In the genomic region with DNA sequence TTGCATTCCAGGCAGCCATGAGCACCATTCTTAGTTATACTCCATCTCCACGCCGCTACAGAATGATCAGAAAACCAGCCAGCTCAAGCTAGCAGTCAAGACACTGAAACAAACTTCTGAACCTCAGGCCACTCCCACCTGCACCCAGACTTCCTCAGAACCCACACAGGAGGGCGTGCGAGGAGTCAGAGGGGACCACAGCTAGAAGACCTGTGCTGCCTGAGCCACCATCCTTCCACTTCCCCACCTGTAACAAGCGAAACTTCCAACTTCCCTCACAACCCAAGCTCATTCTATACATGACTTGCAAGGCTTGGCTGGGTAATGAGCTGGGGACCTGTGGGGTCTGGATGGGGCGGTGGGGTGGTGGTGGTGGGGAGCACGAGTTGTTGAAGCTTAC, we compare ENCODE assay signal across 10 mouse cellular contexts. TPM values are rescaled to one million over a fixed set of nuclear protein-coding genes. Genes with fewer than 3 reads are reported as not detected.
A peak's percentile ranks its signal among the peaks of the same experiment; 100 is the strongest.
DNase-seq lines count a peak whose midpoint lies in the region; ATAC-seq and TF ChIP-seq lines count a peak whose summit lies in the region.
"Had no signal": no experiment of that assay in that cellular context is flagged by ENCODE, and none has a peak within 500 bp of the region (broad histone marks: within the 10 kb centered on the region; RNA-seq: fewer than 3 reads in every experiment).

No protein-coding gene starts in this region.

- no peak for TF ChIP-seq CTCF in thymus, adult 2 months (IDR thresholded peaks at IDR 0.05; ENCODE audit: borderline replicate concordance, control insufficient read depth, extremely low read depth, insufficient read depth, low read length, poor library complexity)

- DNase-seq in heart, postnatal 25 days (ENCODE audit: low spot score), result no peak
- DNase-seq in thymus, adult 2 months, result peak; percentile 65
- DNase-seq in thymus, adult 18-20 months, result no peak
- no peak for DNase-seq in embryo, embryonic 10 days (ENCODE audit: low spot score)
- no peak for DNase-seq in frontal cortex, postnatal 36 days (ENCODE audit: low spot score in 2 of 2)
- no peak for DNase-seq in ovary, postnatal 10 days (ENCODE audit: low spot score)
- DNase-seq: midbrain, embryonic 14.5 days had no signal

- no peak overlapping the region for H3K4me2 ChIP-seq in heart, embryonic 15.5 days

- no peaks in the 10 kb centered on the region for H3K9me3 ChIP-seq in heart, embryonic 15.5 days (replicated peaks)

- no peak overlapping the region for H3K27ac ChIP-seq in heart, embryonic 15.5 days
- no peak overlapping the region; the same call in 1 of the 2 replicates for H3K27ac ChIP-seq in thymus, adult 2 months (ENCODE audit: control insufficient read depth, insufficient read depth, low read length)

- H3K36me3 ChIP-seq in heart, embryonic 15.5 days, result peaks cover 17% of the 10 kb centered on the region; the same call in 1 of the 2 replicates
- H3K36me3 ChIP-seq in thymus, adult 2 months (ENCODE audit: control insufficient read depth, insufficient read depth, low read length), result no peaks in the 10 kb centered on the region

- H3K27me3 ChIP-seq in heart, embryonic 15.5 days, result no peaks in the 10 kb centered on the region
- no peaks in the 10 kb centered on the region for H3K27me3 ChIP-seq in thymus, adult 2 months (ENCODE audit: control insufficient read depth, insufficient read depth, low read length)
- H3K27me3 ChIP-seq: Patski had no signal

- no peak for TF ChIP-seq POLR2A in thymus, adult 2 months (IDR thresholded peaks at IDR 0.05; ENCODE audit: control insufficient read depth, extremely low read depth, insufficient read depth, low read length, poor library complexity)

- peaks cover 57% of the 10 kb centered on the region for H3K4me1 ChIP-seq in heart, embryonic 15.5 days (replicated peaks)
- H3K4me1 ChIP-seq in thymus, adult 2 months (replicated peaks; ENCODE audit: control insufficient read depth, insufficient read depth, low read length), result peaks cover 54% of the 10 kb centered on the region

- ATAC-seq in heart, embryonic 15.5 days (replicated peaks; ENCODE audit: insufficient number of reproducible peaks, insufficient read depth, low FRiP score, low read depth), result no peak
- peak; percentile 26 for ATAC-seq in megakaryocyte, adult 5-6 weeks (ENCODE audit: poor library complexity, severe bottlenecking)

- no peak overlapping the region for H3K4me3 ChIP-seq in heart, embryonic 15.5 days
- no peak overlapping the region for H3K4me3 ChIP-seq in thymus, adult 2 months (ENCODE audit: control insufficient read depth, insufficient read depth, low read length)

- intact Hi-C loops in heart, postnatal 25 days (cut with DNase I), result no loop called here

- WGBS in heart, embryonic 15.5 days, result 68% methylated on average over 7 of the region's 7 CpGs
- WGBS in thymus, adult 2 months, result 17% methylated on average over 7 of the region's 7 CpGs

- 0 out of 2 replicates have a peak overlapping the region, but pooled peaks have one; percentile 21 for H3K9ac ChIP-seq in heart, embryonic 15.5 days

RNA-seq across cellular contexts. Expression of gene Sh3gl1, which starts 3.6 kb away (rescaled TPM):
- polyA plus RNA-seq in heart, embryonic 15.5 days (2015; fragmentation: Nextera tagmentation; extraction: Ambion mirVana), result 67.0 and 93.4 TPM in 2 replicates
- total RNA-seq in heart, postnatal 25 days (2021), result 10 to 100 TPM; 17.6 to 19.8 TPM
- polyA plus RNA-seq in thymus, adult 2 months (2012; rRNA removed), result 216 and 248 TPM in 2 replicates
- 21.7 and 22.3 TPM in 2 replicates for total RNA-seq in megakaryocyte, adult 5-6 weeks (2015)
- total RNA-seq in megakaryocyte, adult 5-6 weeks (2017), result 28.4 and 35.0 TPM in 2 replicates

RNA-seq across cellular contexts. Expression of gene Chaf1a, which starts 7.4 kb away (rescaled TPM):
- 10.1 and 15.0 TPM in 2 replicates for polyA plus RNA-seq in heart, embryonic 15.5 days (2015; fragmentation: Nextera tagmentation; extraction: Ambion mirVana)
- 1 to 10 TPM in 1 of 2 experiments, under 1 TPM in 1; 0.95 to 1.2 TPM for total RNA-seq in heart, postnatal 25 days (2021)
- polyA plus RNA-seq in thymus, adult 2 months (2012; rRNA removed), result 16.9 and 21.4 TPM in 2 replicates
- total RNA-seq in megakaryocyte, adult 5-6 weeks (2015), result 8.1 and 9.6 TPM in 2 replicates
- total RNA-seq in megakaryocyte, adult 5-6 weeks (2017), result 18.3 and 22.2 TPM in 2 replicates

RNA-seq across cellular contexts. Expression of gene Mpnd, which starts 27.3 kb away (rescaled TPM):
- 61.1 and 81.1 TPM in 2 replicates for polyA plus RNA-seq in heart, embryonic 15.5 days (2015; fragmentation: Nextera tagmentation; extraction: Ambion mirVana)
- 10 to 100 TPM; 50.0 to 59.4 TPM for total RNA-seq in heart, postnatal 25 days (2021)
- 180 and 188 TPM in 2 replicates for polyA plus RNA-seq in thymus, adult 2 months (2012; rRNA removed)
- total RNA-seq in megakaryocyte, adult 5-6 weeks (2015), result 23.2 and 28.6 TPM in 2 replicates
- 95.5 and 112 TPM in 2 replicates for total RNA-seq in megakaryocyte, adult 5-6 weeks (2017)

RNA-seq across cellular contexts. Expression of gene Stap2, which starts 27.4 kb away (rescaled TPM):
- polyA plus RNA-seq in heart, embryonic 15.5 days (2015; fragmentation: Nextera tagmentation; extraction: Ambion mirVana), result 13.7 and 17.2 TPM in 2 replicates
- total RNA-seq in heart, postnatal 25 days (2021), result 10 to 100 TPM; 14.1 to 14.6 TPM
- polyA plus RNA-seq in thymus, adult 2 months (2012; rRNA removed), result 16.4 and 22.2 TPM in 2 replicates
- total RNA-seq in megakaryocyte, adult 5-6 weeks (2015), result 0.25 and 0.62 TPM in 2 replicates
- total RNA-seq in megakaryocyte, adult 5-6 weeks (2017), result 0.22 and 0.24 TPM in 2 replicates

RNA-seq across cellular contexts. Expression of gene Ubxn6, which starts 42.0 kb away (rescaled TPM):
- polyA plus RNA-seq in heart, embryonic 15.5 days (2015; fragmentation: Nextera tagmentation; extraction: Ambion mirVana), result 42.0 and 45.0 TPM in 2 replicates
- 10 to 100 TPM; 49.7 to 51.5 TPM for total RNA-seq in heart, postnatal 25 days (2021)
- 76.7 and 93.1 TPM in 2 replicates for polyA plus RNA-seq in thymus, adult 2 months (2012; rRNA removed)
- 12.9 and 13.2 TPM in 2 replicates for total RNA-seq in megakaryocyte, adult 5-6 weeks (2015)
- 17.0 and 30.7 TPM in 2 replicates for total RNA-seq in megakaryocyte, adult 5-6 weeks (2017)

Comparison
In these comparisons a context has a peak if more than half of its experiments do, and no peak if none do; other contexts are left out.
1. RNA of gene Chaf1a, which starts 7.4 kb away (total RNA-seq): 8.1 to 22.2 TPM in megakaryocyte, adult 5-6 weeks; 0.95 to 1.2 TPM in heart, postnatal 25 days; every median in the first group is over 4 times any median in the second.